Mouse (Mus musculus) Muller cell, postnatal 12 days (primary cell): ENCODE measurements around the gene Htr6.

Source experiments
- DNase-seq: peaks from one replicate; pipeline ENCODE4 v3.0.0-alpha.2; 2015; ENCODE audit errors: inconsistent ontology term

The Htr6 gene

GRCm38 (mm10) chr4:139088982-139089671 is 13.8 kb upstream of the Htr6 start:
- no peak for DNase-seq

GRCm38 (mm10) chr4:139086984-139087383 is 11.6 kb upstream of the Htr6 start:
- no peak for DNase-seq

- DNase-seq, result peak; percentile 81
Observed at GRCm38 (mm10) chr4:139086037-139086436, 10.7 kb upstream of the Htr6 start.

GRCm38 (mm10) chr4:139085337-139085736 is 10.0 kb upstream of the Htr6 start:
- DNase-seq, result no peak

- no peak for DNase-seq
Observed at GRCm38 (mm10) chr4:139082790-139083564, 7.6 kb upstream of the Htr6 start.

- peak; percentile 66 for DNase-seq
Observed at GRCm38 (mm10) chr4:139081270-139081931, 6.0 kb upstream of the Htr6 start.

GRCm38 (mm10) chr4:139080259-139080658 is 4.9 kb upstream of the Htr6 start:
- no peak for DNase-seq

GRCm38 (mm10) chr4:139079439-139079838 is 4.1 kb upstream of the Htr6 start:
- DNase-seq, result no peak

GRCm38 (mm10) chr4:139078726-139079125 is 3.4 kb upstream of the Htr6 start:
- DNase-seq, result no peak

GRCm38 (mm10) chr4:139078313-139078712 is 2.9 kb upstream of the Htr6 start:
- DNase-seq, result no peak

GRCm38 (mm10) chr4:139075915-139076314 is 545 bp upstream of the Htr6 start:
- no peak for DNase-seq

GRCm38 (mm10) chr4:139074060-139074459 is 1.3 kb downstream of the Htr6 start:
- no peak for DNase-seq

- DNase-seq, result no peak
Observed at GRCm38 (mm10) chr4:139068287-139068686, 7.1 kb downstream of the Htr6 start.

- no peak for DNase-seq
Observed at GRCm38 (mm10) chr4:139064831-139065230, 10.5 kb downstream of the Htr6 start.

GRCm38 (mm10) chr4:139059569-139059968 is 15.8 kb downstream of the Htr6 start:
- DNase-seq, result peak; percentile 54

GRCm38 (mm10) chr4:139058029-139058428 is 17.3 kb downstream of the Htr6 start:
- no peak for DNase-seq

- no peak for DNase-seq
Observed at GRCm38 (mm10) chr4:139057291-139057690, 18.1 kb downstream of the Htr6 start.

- no peak for DNase-seq
Observed at GRCm38 (mm10) chr4:139055744-139056143, 19.6 kb downstream of the Htr6 start.

- peak; percentile 62 for DNase-seq
Observed at GRCm38 (mm10) chr4:139055336-139055735, 20.0 kb downstream of the Htr6 start.

- peak; percentile 79 for DNase-seq
Observed at GRCm38 (mm10) chr4:139054300-139054923, 21.0 kb downstream of the Htr6 start.

GRCm38 (mm10) chr4:139053391-139053790 is 22.0 kb downstream of the Htr6 start:
- DNase-seq, result no peak

GRCm38 (mm10) chr4:139052796-139053195 is 22.6 kb downstream of the Htr6 start:
- DNase-seq, result no peak
